Mouse (Mus musculus): ENCODE measurements around the gene Stk24.

DNA sequence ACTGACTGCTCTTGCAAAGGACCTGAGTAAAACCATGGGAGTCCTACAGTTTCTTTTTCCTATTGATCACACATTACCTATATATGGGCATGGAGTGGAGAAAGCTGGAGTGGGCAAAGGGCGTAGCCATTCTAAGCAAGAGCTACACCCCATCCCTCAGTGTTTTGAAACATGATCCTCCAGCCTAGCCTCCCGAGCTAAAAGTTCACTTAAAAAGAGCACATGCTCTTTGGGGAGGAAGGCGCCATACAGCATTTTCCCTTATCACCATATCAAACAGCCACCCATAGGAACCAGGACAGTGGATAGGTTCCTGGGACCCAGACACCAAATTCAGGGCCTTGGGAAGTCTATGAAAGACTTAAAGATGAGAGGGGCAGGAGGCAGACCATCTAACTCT is 20.8 kb downstream of the Stk24 start:
- TF ChIP-seq EP300 (optimal IDR thresholded peaks at IDR 0.05) (no peak), CTCF (IDR thresholded peaks at IDR 0.05; ENCODE audit: low read depth) (no peak)

Measured in stomach, postnatal 0 days (tissue).